Mouse (Mus musculus): ENCODE measurements around the gene Kif20b. TPM values are rescaled to one million over a fixed set of nuclear protein-coding genes. Genes with fewer than 3 reads are reported as not detected.

Gene Kif20b
- total and polyA plus RNA-seq, 2 experiments from 2014 or later = 3.8 to 7.0 TPM

DNA sequence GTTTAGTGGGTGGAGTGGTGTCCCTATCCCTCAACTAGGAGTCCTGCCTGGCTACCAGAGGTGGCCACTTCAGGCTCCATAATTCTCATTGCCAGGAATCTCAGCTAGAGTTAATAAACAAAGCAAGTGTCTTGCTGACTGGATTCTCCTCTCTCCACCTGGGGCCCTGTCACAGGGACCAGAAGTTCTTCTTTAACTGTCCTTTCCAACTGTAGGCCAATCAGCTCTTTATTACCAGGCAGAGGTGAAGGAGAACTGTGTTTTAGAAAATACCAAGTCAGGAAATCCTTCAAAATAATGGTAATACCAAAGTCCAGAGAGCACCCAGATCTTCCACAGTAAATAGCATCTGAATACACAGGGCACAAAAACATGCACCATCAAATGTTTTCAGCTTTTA, 9.8 kb upstream of the Kif20b start:
- DNase-seq (ENCODE audit: low spot score) (no peak), ATAC-seq (no peak)
- no peaks in the 10 kb centered on the region for H3K4me1 ChIP-seq (ENCODE audit: insufficient read depth, low read length)
- no peak overlapping the region for H3K4me2 ChIP-seq (ENCODE audit: low read depth, low read length)
- no peaks in the 10 kb centered on the region for H3K9me3 ChIP-seq (ENCODE audit: low read length)
- TF ChIP-seq CTCF (IDR thresholded peaks at IDR 0.05; ENCODE audit: low read depth) = no peak
- no peak overlapping the region for H3K4me3 ChIP-seq (ENCODE audit: low read length)
- H3K36me3 ChIP-seq (ENCODE audit: insufficient read depth, low read length) = no peaks in the 10 kb centered on the region
- H3K9ac ChIP-seq (replicated peaks; ENCODE audit: low read length) = no peak overlapping the region
- no peaks in the 10 kb centered on the region for H3K27me3 ChIP-seq (ENCODE audit: insufficient read depth, low read length)
- no peak overlapping the region for H3K27ac ChIP-seq

- Histone ChIP-seq H3K27ac (no peak overlapping the region), H3K9me3 (ENCODE audit: low read length) (no peaks in the 10 kb centered on the region), H3K4me1 (ENCODE audit: insufficient read depth, low read length) (no peaks in the 10 kb centered on the region), H3K36me3 (ENCODE audit: insufficient read depth, low read length) (no peaks in the 10 kb centered on the region), H3K9ac (replicated peaks; ENCODE audit: low read length) (no peak overlapping the region), H3K4me2 (ENCODE audit: low read depth, low read length) (no peak overlapping the region), H3K4me3 (ENCODE audit: low read length) (no peak overlapping the region), H3K27me3 (ENCODE audit: insufficient read depth, low read length) (no peaks in the 10 kb centered on the region)
- no peak for TF ChIP-seq CTCF (IDR thresholded peaks at IDR 0.05; ENCODE audit: low read depth)
- DNase-seq (ENCODE audit: low spot score) = no peak
- ATAC-seq = no peak
- WGBS = 92% methylated on average over 4 of the region's 4 CpGs
Observed at GRCm38 (mm10) chr19:34920066-34920465, 2.1 kb upstream of the Kif20b start.

DNA sequence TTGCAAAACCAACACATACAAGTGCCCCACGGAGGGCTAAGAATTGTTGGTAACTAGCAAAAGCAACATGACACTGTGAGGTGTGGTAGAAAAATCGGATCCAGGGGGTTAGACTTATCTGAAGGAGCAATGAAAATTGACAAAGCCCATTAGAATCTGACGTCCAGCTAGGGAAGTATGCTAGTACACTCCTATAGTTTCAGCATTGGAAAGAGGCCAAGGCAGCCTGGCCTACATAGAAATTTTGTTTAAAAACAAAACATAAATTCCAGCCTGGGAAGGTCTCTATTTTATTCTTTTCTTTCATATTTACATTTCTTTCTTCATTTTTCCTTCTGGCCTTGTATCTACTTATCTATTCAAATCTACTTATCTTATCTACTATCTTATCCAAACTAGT, 1.6 kb upstream of the Kif20b start:
- 80% methylated on average over 3 of the region's 3 CpGs for WGBS

DNA sequence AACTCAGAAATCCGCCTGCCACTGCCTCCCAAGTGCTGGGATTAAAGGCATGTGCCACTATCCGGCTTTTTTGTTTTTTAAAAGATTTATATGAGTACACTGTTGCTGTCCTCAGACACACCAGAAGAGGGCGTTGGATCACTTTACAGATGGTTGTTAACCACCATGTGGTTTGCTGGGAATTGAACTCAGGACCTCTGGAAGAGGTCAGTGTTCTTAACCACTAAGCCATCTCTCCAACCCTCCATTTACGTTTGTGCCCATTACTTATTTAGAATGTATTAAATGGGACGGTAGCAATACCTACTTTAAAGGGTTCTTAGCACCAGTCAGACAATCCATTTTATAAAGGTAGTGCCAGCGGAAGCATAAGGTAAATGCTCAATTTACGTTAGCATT, 909 bp upstream of the Kif20b start:
- no peaks in the 10 kb centered on the region for H3K9me3 ChIP-seq (ENCODE audit: low read length)
- WGBS = 20% methylated on average over 7 of the region's 7 CpGs
- H3K27me3 ChIP-seq (ENCODE audit: insufficient read depth, low read length) = no peaks in the 10 kb centered on the region
- no peaks in the 10 kb centered on the region for H3K36me3 ChIP-seq (ENCODE audit: insufficient read depth, low read length)
- peak; percentile 44 for TF ChIP-seq CTCF (IDR thresholded peaks at IDR 0.05; ENCODE audit: low read depth)
- peak; percentile 4 for DNase-seq (ENCODE audit: low spot score)
- no peaks in the 10 kb centered on the region for H3K4me1 ChIP-seq (ENCODE audit: insufficient read depth, low read length)
- peak overlapping the region; percentile 48; the same call in 1 of the 2 replicates for H3K9ac ChIP-seq (replicated peaks; ENCODE audit: low read length)
- no peak; the same call in 1 of the 2 replicates for ATAC-seq
- H3K4me3 ChIP-seq (ENCODE audit: low read length) = peak overlapping the region; percentile 85
- peak overlapping the region; percentile 68; the same call in 1 of the 2 replicates for H3K27ac ChIP-seq
- peak overlapping the region; percentile 72 for H3K4me2 ChIP-seq (ENCODE audit: low read depth, low read length)

More for the DNA sequence above, 1.6 kb upstream of the Kif20b start:
- Histone ChIP-seq H3K4me1 (ENCODE audit: insufficient read depth, low read length) (no peaks in the 10 kb centered on the region), H3K4me2 (ENCODE audit: low read depth, low read length) (no peak overlapping the region), H3K27me3 (ENCODE audit: insufficient read depth, low read length) (no peaks in the 10 kb centered on the region), H3K9me3 (ENCODE audit: low read length) (no peaks in the 10 kb centered on the region), H3K4me3 (ENCODE audit: low read length) (no peak overlapping the region), H3K36me3 (ENCODE audit: insufficient read depth, low read length) (no peaks in the 10 kb centered on the region), H3K27ac (no peak overlapping the region), H3K9ac (replicated peaks; ENCODE audit: low read length) (no peak overlapping the region)
- DNase-seq (ENCODE audit: low spot score) (no peak), ATAC-seq (no peak)
- TF ChIP-seq CTCF (IDR thresholded peaks at IDR 0.05; ENCODE audit: low read depth) = no peak

GRCm38 (mm10) chr19:34922603-34922963, 422 bp downstream of the Kif20b start:
- H3K9ac ChIP-seq (replicated peaks; ENCODE audit: low read length) = peak overlapping the region; percentile 48; the same call in 1 of the 2 replicates
- H3K4me1 ChIP-seq (ENCODE audit: insufficient read depth, low read length) = no peaks in the 10 kb centered on the region
- no peaks in the 10 kb centered on the region for H3K9me3 ChIP-seq (ENCODE audit: low read length)
- no peaks in the 10 kb centered on the region for H3K27me3 ChIP-seq (ENCODE audit: insufficient read depth, low read length)
- H3K4me2 ChIP-seq (ENCODE audit: low read depth, low read length) = peak overlapping the region; percentile 72
- WGBS = 2% methylated on average over 9 of the region's 9 CpGs
- H3K4me3 ChIP-seq (ENCODE audit: low read length) = peak overlapping the region; percentile 85
- TF ChIP-seq CTCF (IDR thresholded peaks at IDR 0.05; ENCODE audit: low read depth) = no peak
- no peak for DNase-seq (ENCODE audit: low spot score)
- no peak overlapping the region for H3K27ac ChIP-seq
- ATAC-seq = no peak
- H3K36me3 ChIP-seq (ENCODE audit: insufficient read depth, low read length) = no peaks in the 10 kb centered on the region

DNA sequence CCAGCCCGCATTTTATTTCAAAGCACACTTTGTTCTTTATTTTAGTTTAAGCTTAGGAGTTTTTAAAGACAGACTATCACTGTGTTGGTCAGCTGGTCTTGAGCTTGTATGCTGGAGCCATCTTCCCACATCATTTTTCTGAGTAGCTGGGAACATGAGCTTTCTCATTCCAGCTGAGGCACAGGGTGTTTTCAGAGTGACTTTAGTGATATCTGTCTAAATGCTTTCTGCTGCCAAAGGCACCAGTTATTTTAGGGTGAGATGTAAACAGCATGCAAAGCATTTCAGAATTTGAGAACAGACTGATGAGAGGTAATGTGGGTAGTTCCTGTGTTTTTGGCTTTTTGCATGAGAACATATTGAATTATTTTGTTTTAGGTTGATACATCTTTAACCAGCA, 25.0 kb downstream of the Kif20b start:
- TF ChIP-seq CTCF (IDR thresholded peaks at IDR 0.05; ENCODE audit: low read depth) = no peak
- DNase-seq (ENCODE audit: low spot score) (no peak), ATAC-seq (no peak)
- Histone ChIP-seq H3K4me2 (ENCODE audit: low read depth, low read length) (no peak overlapping the region), H3K36me3 (ENCODE audit: insufficient read depth, low read length) (peaks cover 9% of the 10 kb centered on the region), H3K4me3 (ENCODE audit: low read length) (no peak overlapping the region), H3K9ac (replicated peaks; ENCODE audit: low read length) (no peak overlapping the region), H3K27ac (no peak overlapping the region), H3K4me1 (ENCODE audit: insufficient read depth, low read length) (no peaks in the 10 kb centered on the region), H3K27me3 (ENCODE audit: insufficient read depth, low read length) (no peaks in the 10 kb centered on the region), H3K9me3 (ENCODE audit: low read length) (no peaks in the 10 kb centered on the region)
- WGBS = 96% methylated on average over 1 of the region's 1 CpGs

- Histone ChIP-seq H3K4me2 (ENCODE audit: low read depth, low read length) (no peak overlapping the region), H3K36me3 (ENCODE audit: insufficient read depth, low read length) (peaks cover 9% of the 10 kb centered on the region), H3K27me3 (ENCODE audit: insufficient read depth, low read length) (no peaks in the 10 kb centered on the region), H3K9me3 (ENCODE audit: low read length) (no peaks in the 10 kb centered on the region), H3K27ac (no peak overlapping the region), H3K4me3 (ENCODE audit: low read length) (no peak overlapping the region), H3K4me1 (ENCODE audit: insufficient read depth, low read length) (no peaks in the 10 kb centered on the region), H3K9ac (replicated peaks; ENCODE audit: low read length) (no peak overlapping the region)
- DNase-seq (ENCODE audit: low spot score) (no peak), ATAC-seq (no peak)
- TF ChIP-seq CTCF (IDR thresholded peaks at IDR 0.05; ENCODE audit: low read depth) = no peak
- WGBS = 90% methylated on average over 11 of the region's 11 CpGs
Observed at GRCm38 (mm10) chr19:34953842-34954541, 31.8 kb downstream of the Kif20b start.

Data from hindbrain, postnatal 0 days (tissue).